Mouse (Mus musculus): ENCODE results near the gene Sdk1. TPM values are rescaled to one million over a fixed set of nuclear protein-coding genes. Genes with fewer than 3 reads are reported as not detected.

Gene Sdk1
- 0.04 TPM for polyA plus RNA-seq (2017; shearing (Covaris generic))

GRCm38 (mm10) chr5:141240841-141241543 lies at the start of gene Sdk1:
Gene Sdk1 (plus strand): TSS chr5:141241490.

Other genes with a start within 250 kb of the Sdk1 start
- gene Card11, start 240.9 kb upstream of the Sdk1 start, polyA plus RNA-seq (2017; shearing (Covaris generic)), result 77.7 TPM

Measured in effector memory CD4-positive, alpha-beta T cell, adult 5 months (primary cell).